Mouse (Mus musculus): Measurements from ENCODE around the gene Mob3b.

- TF ChIP-seq GATA1 (IDR thresholded peaks at IDR 0.05; ENCODE audit: low read length) (no peak), TAL1 (IDR thresholded peaks at IDR 0.05; ENCODE audit: low read length) (no peak)
Observed at GRCm38 (mm10) chr4:35099210-35099864, 57.9 kb downstream of the Mob3b start.

All from erythroblast, embryonic 14.5 days (primary cell).